Mouse (Mus musculus) limb, embryonic 15.5 days (tissue): ENCODE measurements at regions not wholly inside any gene's neighbourhood (a gene's known extent, or its start where the extent isn't known, plus 50 kb on each side); places are given as distances from the start of the nearest gene placed in this dataset.

Source experiments
- ATAC-seq: fragments of 200-750 bp; cut with Nextera tagmentation; 2 replicates; pipeline ENCODE4 v1.8.0; 2017; ENCODE audit warnings: low read depth, moderate TSS enrichment; ENCODE audit not compliant: insufficient number of reproducible peaks, low FRiP score, low TSS enrichment
- H3K27ac ChIP-seq: fragments of 300-500 bp; sonication (generic); 2 replicates; pipeline ENCODE4 v1.5.1; 2015; ENCODE audit warnings: moderate library complexity, mild to moderate bottlenecking, inconsistent platforms
- H3K27me3 ChIP-seq: fragments of 300-500 bp; sonication (generic); 2 replicates; pipeline ENCODE4 v1.6.1; 2015; ENCODE audit warnings: inconsistent platforms
- H3K36me3 ChIP-seq: fragments of 300-500 bp; sonication (generic); 2 replicates; pipeline ENCODE4 v1.6.1; 2015; ENCODE audit warnings: inconsistent platforms
- H3K4me1 ChIP-seq: fragments of 300-500 bp; sonication (generic); 2 replicates; pipeline ENCODE4 v1.6.1; 2015; ENCODE audit warnings: inconsistent platforms
- H3K4me2 ChIP-seq: fragments of 300-500 bp; sonication (generic); 2 replicates; pipeline ENCODE4 v1.6.1; 2015; ENCODE audit warnings: mild to moderate bottlenecking, inconsistent platforms
- H3K4me3 ChIP-seq: fragments of 300-500 bp; sonication (generic); 2 replicates; pipeline ENCODE4 v1.5.1; 2015; ENCODE audit warnings: mild to moderate bottlenecking, inconsistent platforms
- H3K9ac ChIP-seq: fragments of 300-500 bp; sonication (generic); 2 replicates; pipeline ENCODE4 v1.6.1; 2015; ENCODE audit warnings: inconsistent platforms
- H3K9me3 ChIP-seq: fragments of 300-500 bp; sonication (generic); 2 replicates; pipeline ENCODE4 v1.6.1; 2016; ENCODE audit warnings: inconsistent platforms
- WGBS: fragments of 180-500 bp; shearing (Covaris S2); methylation state at CpG from one replicate; pipeline ENCODE4 v1.1.7; 2015; 5-methylcytosine and 5-hydroxymethylcytosine counted together

DNA sequence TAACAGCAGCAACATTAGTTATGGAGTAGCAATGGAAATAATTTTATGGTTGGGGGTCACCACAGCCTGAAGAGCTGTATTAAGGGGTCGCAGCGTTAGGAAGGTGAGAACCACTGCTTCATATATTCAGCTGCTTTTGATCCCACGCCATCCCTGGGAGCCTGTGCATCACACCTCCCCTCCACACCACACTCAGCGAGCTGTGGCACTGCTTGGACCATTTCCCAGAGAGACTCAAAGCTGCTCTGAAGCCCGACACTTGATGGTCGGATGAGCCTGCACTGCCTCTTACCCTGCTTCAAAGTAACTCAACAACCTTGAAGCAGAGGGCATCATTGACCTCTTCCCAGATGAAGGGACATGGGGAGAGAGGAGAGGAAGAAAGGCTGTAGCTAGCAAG lies 171.3 kb downstream of the Cryba4 start:
- WGBS = 63% methylated on average over 6 of the region's 6 CpGs
- ATAC-seq = no peak
- H3K9me3 ChIP-seq = no peaks in the 10 kb centered on the region
- H3K9ac ChIP-seq = no peak overlapping the region
- no peaks in the 10 kb centered on the region for H3K36me3 ChIP-seq
- no peak overlapping the region for H3K4me3 ChIP-seq
- H3K4me1 ChIP-seq = peaks cover 4% of the 10 kb centered on the region
- H3K27me3 ChIP-seq = 0 out of 2 replicates have a peak, but pooled peaks cover 7% of the 10 kb centered on the region
- H3K27ac ChIP-seq = no peak overlapping the region
- H3K4me2 ChIP-seq = no peak overlapping the region

DNA sequence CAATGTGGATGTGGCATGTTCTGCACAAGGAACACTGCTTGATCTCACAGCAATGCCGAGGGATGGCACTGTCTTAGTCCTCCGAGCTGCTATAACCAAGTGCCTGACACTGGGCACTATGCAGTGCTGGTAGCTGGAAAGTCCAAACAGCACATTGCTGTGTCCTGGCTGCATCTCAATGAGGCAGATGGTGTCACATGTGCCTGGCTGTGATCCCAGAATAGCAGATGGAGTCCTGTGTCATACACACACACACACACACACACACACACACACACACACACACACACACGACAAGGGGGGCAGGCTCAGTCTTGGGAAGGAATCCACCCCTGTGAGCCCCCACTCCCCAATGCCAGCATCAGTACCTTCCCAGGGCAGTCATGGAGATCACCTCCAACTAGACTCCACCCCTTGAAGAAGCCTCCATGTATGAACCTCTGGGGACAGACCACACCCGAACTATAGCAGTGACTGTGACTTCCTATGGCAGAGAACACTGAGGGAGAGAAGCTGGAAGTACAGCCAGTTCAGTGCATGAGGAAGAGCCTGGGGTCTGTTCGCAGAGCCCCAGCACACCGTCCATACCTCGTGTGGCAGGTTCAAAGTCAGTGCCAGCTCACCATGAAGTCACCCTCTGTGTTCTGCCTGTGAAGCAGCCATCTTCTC lies 160.3 kb downstream of the Cryba4 start:
- no peak overlapping the region for H3K4me3 ChIP-seq
- peaks cover 8% of the 10 kb centered on the region for H3K4me1 ChIP-seq
- H3K27ac ChIP-seq = no peak overlapping the region
- no peaks in the 10 kb centered on the region for H3K36me3 ChIP-seq
- no peak overlapping the region for H3K9ac ChIP-seq
- ATAC-seq = no peak
- H3K4me2 ChIP-seq = no peak overlapping the region
- no peaks in the 10 kb centered on the region for H3K9me3 ChIP-seq
- 0 out of 2 replicates have a peak, but pooled peaks cover 14% of the 10 kb centered on the region for H3K27me3 ChIP-seq
- 70% methylated on average over 7 of the region's 7 CpGs for WGBS

DNA sequence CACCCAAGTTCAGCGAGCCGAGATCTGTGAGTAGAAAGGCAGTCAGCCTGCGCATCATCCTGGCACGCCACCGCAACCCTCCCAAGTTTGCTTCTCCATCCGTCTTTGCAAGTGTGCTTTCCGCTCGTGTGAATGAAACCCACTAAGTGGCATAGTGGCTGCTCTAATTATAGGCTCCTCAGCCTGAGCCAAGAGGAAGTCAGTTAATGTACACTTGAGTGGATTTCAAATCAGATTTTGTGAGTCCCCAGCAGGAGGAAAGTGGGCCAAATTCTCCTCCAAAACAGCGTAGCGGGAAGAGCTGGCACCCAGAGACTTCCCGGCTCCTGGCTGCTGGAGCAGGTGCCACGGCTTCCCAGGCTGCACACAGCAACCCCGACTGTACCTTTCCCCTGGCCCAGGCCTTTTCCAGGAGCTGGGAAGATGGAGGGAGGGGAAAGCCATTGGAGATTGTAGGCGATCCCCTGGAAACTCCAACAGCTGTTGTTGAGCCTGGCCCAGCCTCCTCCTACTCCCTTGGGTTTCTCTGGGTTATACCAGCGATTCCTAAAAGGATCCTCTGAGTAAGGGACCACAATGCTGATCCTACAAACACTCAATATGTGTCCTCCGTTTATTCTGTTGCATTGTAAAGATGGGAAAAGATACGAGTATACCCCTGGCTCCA lies 158.3 kb downstream of the Cryba4 start:
- WGBS = 59% methylated on average over 17 of the region's 17 CpGs
- Histone ChIP-seq H3K4me2 (no peak overlapping the region), H3K9ac (no peak overlapping the region), H3K4me1 (peaks cover 8% of the 10 kb centered on the region), H3K4me3 (no peak overlapping the region), H3K36me3 (no peaks in the 10 kb centered on the region), H3K9me3 (no peaks in the 10 kb centered on the region), H3K27me3 (peaks cover 28% of the 10 kb centered on the region), H3K27ac (no peak overlapping the region)
- no peak for ATAC-seq

DNA sequence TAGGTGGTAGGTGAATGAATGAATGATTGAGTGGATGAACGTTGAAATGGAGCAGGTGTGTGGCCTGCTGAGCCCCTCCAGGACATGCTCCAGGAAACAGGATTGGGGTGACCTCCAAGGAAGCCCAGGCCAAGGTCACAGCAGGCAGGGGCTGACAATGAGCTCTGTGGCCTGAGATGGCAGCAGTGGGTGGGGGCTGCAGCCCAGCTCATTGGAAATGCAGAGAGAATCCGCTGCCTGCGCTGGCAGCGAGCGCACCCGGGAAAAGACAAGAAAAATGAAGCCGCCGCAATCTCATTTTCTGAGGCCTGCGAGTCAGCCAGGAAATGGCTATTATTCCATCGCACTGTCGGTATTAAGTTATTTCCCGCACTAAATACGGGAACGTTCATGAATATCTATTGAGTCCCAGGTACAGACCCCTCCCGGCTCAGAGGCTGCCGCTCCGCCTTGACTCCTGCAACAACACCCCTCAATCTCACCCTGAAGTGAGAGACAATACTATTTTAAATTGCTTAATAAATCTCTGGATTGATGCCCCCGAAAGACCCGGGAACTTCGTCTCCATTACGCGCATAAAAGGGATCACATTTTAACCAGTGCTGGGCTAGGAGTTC lies 153.7 kb downstream of the Cryba4 start:
- 59% methylated on average over 22 of the region's 22 CpGs for WGBS
- H3K4me2 ChIP-seq = no peak overlapping the region
- no peaks in the 10 kb centered on the region for H3K9me3 ChIP-seq
- no peak overlapping the region for H3K4me3 ChIP-seq
- H3K36me3 ChIP-seq = no peaks in the 10 kb centered on the region
- H3K4me1 ChIP-seq = peaks cover 7% of the 10 kb centered on the region
- peaks cover 27% of the 10 kb centered on the region for H3K27me3 ChIP-seq
- no peak overlapping the region for H3K9ac ChIP-seq
- no peak overlapping the region for H3K27ac ChIP-seq
- no peak for ATAC-seq

DNA sequence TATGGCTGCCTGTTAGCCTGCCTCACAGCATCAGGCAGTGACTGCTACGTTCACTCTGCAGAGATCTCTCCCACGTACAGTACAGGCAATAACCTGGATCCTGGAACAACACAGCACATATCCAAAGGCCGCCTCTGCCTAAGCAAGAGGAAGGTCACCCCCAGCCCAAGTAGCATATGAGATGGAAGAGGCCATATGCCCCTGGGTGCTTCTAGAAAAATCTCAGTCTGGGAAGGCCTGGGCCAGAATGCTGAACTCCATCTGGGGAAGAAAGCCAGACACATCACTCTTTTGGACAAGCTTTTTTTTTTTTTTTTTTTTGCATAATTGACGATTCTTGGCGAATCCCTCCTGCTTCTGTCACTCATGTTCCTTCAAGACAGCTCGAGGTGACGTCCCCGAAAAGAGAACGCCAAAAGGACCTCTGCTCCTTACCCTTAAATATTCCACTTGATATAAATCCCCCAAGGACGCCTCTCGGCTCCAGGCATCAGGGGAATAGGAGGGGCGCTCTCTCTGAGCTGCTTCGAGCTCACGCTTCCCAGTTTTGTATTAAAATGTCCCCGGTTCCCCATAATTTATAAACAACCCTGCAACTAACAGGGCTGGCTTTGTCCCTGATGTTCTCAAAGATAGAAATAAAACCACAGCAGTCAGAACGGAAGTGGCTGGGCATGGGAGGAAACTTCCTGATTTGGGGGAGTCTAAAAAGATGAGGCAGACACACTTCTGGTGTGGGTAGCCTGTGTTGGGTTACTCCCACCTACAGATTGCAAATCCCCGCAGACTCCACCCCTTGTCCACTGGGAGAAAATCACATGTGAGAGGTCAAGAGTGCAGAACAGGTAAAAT lies 150.4 kb downstream of the Cryba4 start:
- Histone ChIP-seq H3K9ac (no peak overlapping the region), H3K9me3 (no peaks in the 10 kb centered on the region), H3K36me3 (no peaks in the 10 kb centered on the region), H3K4me1 (no peaks in the 10 kb centered on the region), H3K27me3 (peaks cover 24% of the 10 kb centered on the region), H3K4me2 (no peak overlapping the region), H3K4me3 (no peak overlapping the region), H3K27ac (no peak overlapping the region)
- ATAC-seq = no peak
- WGBS = 70% methylated on average over 17 of the region's 17 CpGs

DNA sequence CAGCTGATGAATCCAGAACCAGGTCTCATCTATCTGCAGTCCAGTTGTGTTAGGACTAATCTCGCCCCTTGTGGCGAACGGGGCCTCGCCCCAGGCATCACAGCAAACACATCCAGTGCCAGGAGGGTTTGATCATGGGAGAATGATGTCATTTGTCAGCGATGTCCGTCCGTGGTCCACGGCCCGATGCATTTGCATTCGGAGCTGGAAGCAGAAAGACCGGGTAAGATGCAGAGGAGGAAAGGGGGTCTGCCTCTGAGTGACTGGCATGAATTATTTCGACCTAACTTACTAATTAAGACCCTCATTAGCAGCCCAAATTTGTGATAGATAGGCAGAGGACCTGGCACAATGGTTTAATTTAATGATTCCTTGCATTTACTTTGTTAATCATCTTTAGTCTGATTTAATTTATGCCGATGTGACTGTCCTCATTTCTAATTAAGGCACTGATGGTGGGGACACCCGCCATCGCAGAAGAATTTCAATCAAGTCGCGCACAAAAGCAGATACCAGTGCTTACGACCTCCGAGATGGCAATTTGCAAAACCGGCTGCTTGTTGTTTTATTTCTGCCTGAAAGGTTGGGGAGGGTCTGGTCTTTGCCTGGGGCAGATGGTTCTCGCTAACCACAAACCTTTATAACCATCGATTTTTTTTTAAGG lies 141.9 kb downstream of the Cryba4 start:
- Histone ChIP-seq H3K9ac (no peak overlapping the region), H3K4me3 (no peak overlapping the region), H3K4me1 (no peaks in the 10 kb centered on the region), H3K27ac (no peak overlapping the region), H3K27me3 (peaks cover 10% of the 10 kb centered on the region), H3K9me3 (no peaks in the 10 kb centered on the region), H3K4me2 (no peak overlapping the region), H3K36me3 (no peaks in the 10 kb centered on the region)
- WGBS = 41% methylated on average over 22 of the region's 22 CpGs
- ATAC-seq = no peak

DNA sequence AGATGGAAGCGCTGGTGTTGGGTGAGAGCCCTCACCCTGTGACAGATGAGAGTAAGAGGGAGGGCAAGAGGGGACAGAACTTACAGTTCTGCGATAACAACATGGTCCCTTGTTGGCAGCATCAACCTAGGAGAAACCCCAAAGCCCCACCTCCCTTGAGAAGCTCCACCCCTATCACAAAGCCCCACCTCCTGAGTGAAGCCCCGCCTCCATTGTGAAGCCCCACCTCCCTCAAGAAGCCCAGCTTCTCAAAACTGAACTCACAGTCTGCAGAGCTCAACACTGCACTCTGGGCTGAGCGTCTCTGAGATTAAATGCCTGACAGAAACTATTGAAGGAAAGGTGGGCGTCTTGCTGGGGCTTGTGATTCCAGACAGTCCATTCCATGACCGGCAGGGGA lies 131.6 kb downstream of the Cryba4 start:
- no peak for ATAC-seq
- 58% methylated on average over 6 of the region's 6 CpGs for WGBS
- Histone ChIP-seq H3K4me3 (no peak overlapping the region), H3K9ac (no peak overlapping the region), H3K36me3 (no peaks in the 10 kb centered on the region), H3K4me2 (no peak overlapping the region), H3K27me3 (peaks cover 6% of the 10 kb centered on the region; the same call in 1 of the 2 replicates), H3K27ac (no peak overlapping the region), H3K4me1 (0 out of 2 replicates have a peak, but pooled peaks cover 2% of the 10 kb centered on the region), H3K9me3 (no peaks in the 10 kb centered on the region)

DNA sequence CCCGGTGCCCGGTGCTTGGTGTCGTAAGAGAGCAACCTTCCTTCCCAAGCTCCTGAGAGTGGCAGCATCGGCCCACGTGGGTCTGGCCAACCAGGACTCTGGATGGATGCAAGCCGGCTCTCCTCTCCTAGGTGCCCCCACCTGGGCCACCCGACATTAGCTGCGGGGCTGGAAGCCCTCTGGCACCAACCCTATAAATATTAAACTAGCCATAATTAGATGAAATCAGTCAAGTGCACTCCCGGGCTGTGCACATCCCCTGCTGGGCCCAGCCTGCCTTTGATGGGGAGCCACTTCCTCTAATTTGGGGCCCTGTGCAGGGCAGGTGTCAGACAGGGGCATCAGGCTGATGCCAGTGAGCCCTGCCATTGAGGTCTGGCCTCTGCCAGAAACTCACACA lies 130.8 kb downstream of the Cryba4 start:
- Histone ChIP-seq H3K4me2 (no peak overlapping the region), H3K9me3 (no peaks in the 10 kb centered on the region), H3K4me3 (no peak overlapping the region), H3K36me3 (no peaks in the 10 kb centered on the region), H3K27me3 (peaks cover 6% of the 10 kb centered on the region; the same call in 1 of the 2 replicates), H3K4me1 (0 out of 2 replicates have a peak, but pooled peaks cover 2% of the 10 kb centered on the region), H3K27ac (no peak overlapping the region), H3K9ac (no peak overlapping the region)
- 39% methylated on average over 9 of the region's 9 CpGs for WGBS
- ATAC-seq = no peak

DNA sequence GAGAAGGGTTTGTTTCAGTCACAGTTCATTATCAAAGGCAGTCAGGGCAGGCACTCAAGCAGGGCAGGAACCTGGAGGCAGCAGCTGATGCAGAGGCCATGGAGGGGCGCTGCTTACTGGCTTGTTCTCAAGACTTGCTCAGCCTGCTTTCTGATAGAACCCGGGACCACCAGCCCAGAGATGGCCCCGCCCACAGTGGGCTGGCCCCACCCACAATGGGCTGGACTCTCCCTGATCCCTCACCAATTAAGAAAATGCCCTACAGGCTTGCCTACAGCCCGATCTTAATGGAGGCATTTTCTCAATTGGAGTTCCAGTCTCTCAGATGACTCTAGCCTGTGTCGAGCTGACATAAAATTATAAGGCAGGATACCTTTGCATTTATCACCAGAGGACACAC lies 129.7 kb downstream of the Cryba4 start:
- Histone ChIP-seq H3K4me1 (0 out of 2 replicates have a peak, but pooled peaks cover 2% of the 10 kb centered on the region), H3K27me3 (peaks cover 3% of the 10 kb centered on the region; the same call in 1 of the 2 replicates), H3K9ac (no peak overlapping the region), H3K36me3 (no peaks in the 10 kb centered on the region), H3K4me2 (no peak overlapping the region), H3K27ac (no peak overlapping the region), H3K4me3 (no peak overlapping the region), H3K9me3 (no peaks in the 10 kb centered on the region)
- ATAC-seq = no peak
- 6% methylated on average over 5 of the region's 5 CpGs for WGBS

DNA sequence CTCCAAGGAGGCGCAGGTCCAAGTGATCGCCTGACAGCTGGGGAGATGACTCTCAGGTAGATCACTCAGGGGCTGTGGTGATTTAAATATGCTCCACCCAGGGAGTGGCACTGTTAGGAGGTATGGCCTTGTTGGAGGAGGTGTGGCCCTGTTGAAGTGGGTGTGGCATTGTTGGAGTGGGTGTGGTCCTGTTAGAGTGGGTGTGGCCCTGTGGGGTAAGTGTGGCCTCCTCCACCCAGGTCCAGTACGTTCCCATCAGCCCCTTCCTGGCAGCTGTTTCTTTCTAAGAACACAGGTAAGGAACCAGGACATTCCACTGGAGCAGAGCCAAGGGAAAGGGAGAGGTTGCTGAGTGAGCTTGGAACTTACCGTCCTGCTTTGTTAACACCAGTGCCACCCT lies 125.1 kb downstream of the Cryba4 start:
- H3K4me2 ChIP-seq = no peak overlapping the region
- H3K4me3 ChIP-seq = no peak overlapping the region
- no peak overlapping the region for H3K9ac ChIP-seq
- no peak overlapping the region for H3K27ac ChIP-seq
- ATAC-seq = no peak
- no peaks in the 10 kb centered on the region for H3K9me3 ChIP-seq
- no peaks in the 10 kb centered on the region for H3K36me3 ChIP-seq
- H3K4me1 ChIP-seq = 0 out of 2 replicates have a peak, but pooled peaks cover 2% of the 10 kb centered on the region
- 62% methylated on average over 4 of the region's 4 CpGs for WGBS
- peaks cover 3% of the 10 kb centered on the region; the same call in 1 of the 2 replicates for H3K27me3 ChIP-seq

DNA sequence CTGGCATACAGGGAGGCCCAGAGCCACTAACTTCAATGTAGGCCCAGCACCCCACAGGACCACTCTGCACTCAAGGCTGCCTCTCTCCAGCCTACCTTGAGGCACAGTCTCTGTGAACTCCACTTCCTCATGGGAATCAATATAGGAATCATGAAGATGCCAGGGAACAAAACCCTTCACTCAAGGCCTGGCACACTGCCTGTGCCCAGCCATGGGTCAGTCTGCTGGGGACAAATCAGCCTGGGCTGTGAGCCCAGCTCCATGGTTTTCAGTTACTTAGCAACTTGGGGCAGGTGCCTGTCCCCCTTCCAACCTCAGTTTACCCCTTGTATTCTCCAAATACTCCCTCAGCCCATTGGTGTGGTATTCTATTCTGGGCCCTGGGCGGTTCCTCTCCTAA lies 119.6 kb downstream of the Cryba4 start:
- H3K4me1 ChIP-seq = peaks cover 14% of the 10 kb centered on the region
- no peak overlapping the region for H3K4me3 ChIP-seq
- no peak overlapping the region for H3K4me2 ChIP-seq
- 96% methylated on average over 1 of the region's 1 CpGs for WGBS
- no peak for ATAC-seq
- H3K9ac ChIP-seq = no peak overlapping the region
- no peaks in the 10 kb centered on the region for H3K27me3 ChIP-seq
- H3K36me3 ChIP-seq = no peaks in the 10 kb centered on the region
- no peak overlapping the region for H3K27ac ChIP-seq
- no peaks in the 10 kb centered on the region for H3K9me3 ChIP-seq
